Mouse (Mus musculus) adrenal gland, postnatal 0 days (tissue): ENCODE results near the gene Gm11111. TPM values are rescaled to one million over a fixed set of nuclear protein-coding genes. Genes with fewer than 3 reads are reported as not detected.

Experiments used
- polyA plus RNA-seq: library from polyadenylated mRNA; unstranded; fragments of >200 nt; fragmentation: Nextera tagmentation; extraction: Ambion mirVana; gene quantifications from 2 replicates; pipeline ENCODE4 v1.2.1, GENCODE M21; 2015

The Gm11111 gene
- polyA plus RNA-seq: not detected in 2 replicates

GRCm38 (mm10) chr5:98552395-98552794, at the start of gene Gm11111:
Gm11111 (plus strand) TSS chr5:98552695.

Other genes starting within 250 kb of the Gm11111 start
- 0.52 and 1.5 TPM in 2 replicates for gene Cfap299, start 223.4 kb upstream of the Gm11111 start, polyA plus RNA-seq